Mouse (Mus musculus) CH12.LX (cell line): ENCODE measurements at regions not wholly inside any gene's neighbourhood (a gene's known extent, or its start where the extent isn't known, plus 50 kb on each side); places are given as distances from the start of the nearest gene placed in this dataset.

ENCODE experiments used
- DNase-seq: peaks from one replicate; pipeline ENCODE4 v3.0.0-alpha.2; 2013; ENCODE audit errors: extremely low read depth
- H3K27ac ChIP-seq: 2 replicates; pipeline ENCODE4 v1.5.1; 2012; ENCODE audit warnings: low read depth, mild to moderate bottlenecking, control low read depth, moderate library complexity; ENCODE audit not compliant: insufficient read depth
- H3K27me3 ChIP-seq: replicated peaks from 2 replicates; pipeline ENCODE3; 2012; ENCODE audit warnings: inconsistent platforms
- H3K36me3 ChIP-seq, 2 experiments: replicated peaks in 1 of 2; 2 replicates each; pipeline versions ENCODE3 to v1.6.1; 2012; ENCODE audit warnings: inconsistent platforms in 1 of 2, low read length in 1 of 2, mild to moderate bottlenecking in 1 of 2, mixed read lengths in 1 of 2, moderate library complexity in 1 of 2; ENCODE audit not compliant: control insufficient read depth in 1 of 2, insufficient read depth in 1 of 2
- H3K4me1 ChIP-seq, 2 experiments: 2 replicates each; pipeline ENCODE4 v1.6.1; 2012; ENCODE audit warnings: inconsistent platforms in 1 of 2, moderate library complexity in 1 of 2; ENCODE audit not compliant: insufficient read depth in 2 of 2, control insufficient read depth in 1 of 2
- H3K4me2 ChIP-seq: 2 replicates; pipeline ENCODE4 v1.6.1; 2012; ENCODE audit warnings: low read depth, mild to moderate bottlenecking, control low read depth; ENCODE audit not compliant: poor library complexity, insufficient read depth, severe bottlenecking
- H3K4me3 ChIP-seq, 3 experiments: fragments of 150-350 bp in 1 of 3; sonication (generic) in 1 of 3; replicated peaks in 1 of 3; 2 replicates each; pipeline versions ENCODE3 to v1.5.1; 2011 to 2012; ENCODE audit warnings: low read depth in 2 of 3, low read length in 2 of 3, mild to moderate bottlenecking in 2 of 3, moderate library complexity in 2 of 3, control low read depth in 1 of 3, improper control_type of control experiment in 1 of 3, inconsistent platforms in 1 of 3, mixed read lengths in 1 of 3; ENCODE audit not compliant: poor library complexity in 1 of 3
- H3K79me2 ChIP-seq: replicated peaks from 2 replicates; pipeline ENCODE4 v1.6.1; 2012; ENCODE audit warnings: mild to moderate bottlenecking, moderate library complexity; ENCODE audit not compliant: control insufficient read depth, poor library complexity, insufficient read depth, severe bottlenecking; ENCODE audit errors: extremely low read depth
- H3K9ac ChIP-seq: 2 replicates; pipeline ENCODE4 v1.6.1; 2012; ENCODE audit warnings: low read depth, mild to moderate bottlenecking, control low read depth, moderate library complexity; ENCODE audit not compliant: insufficient read depth
- H3K9me3 ChIP-seq: replicated peaks from 2 replicates; pipeline ENCODE3; 2012; ENCODE audit warnings: low read length, inconsistent platforms, mixed read lengths
- CTCF ChIP-seq, 2 experiments: IDR thresholded peaks in 1 of 2; conservative IDR thresholded peaks in 1 of 2; 2 replicates each; pipeline ENCODE4 v1.5.1; 2011 to 2012; ENCODE audit warnings: low read depth in 2 of 2, low read length in 2 of 2, improper control_type of control experiment in 1 of 2, inconsistent platforms in 1 of 2, mild to moderate bottlenecking in 1 of 2, moderate library complexity in 1 of 2
- E2F4 ChIP-seq: IDR thresholded peaks from 2 replicates; pipeline ENCODE4 v1.6.1; 2011; ENCODE audit warnings: low read depth, low read length, improper control_type of control experiment; ENCODE audit not compliant: insufficient replicate concordance
- ELF1 ChIP-seq: IDR thresholded peaks from 2 replicates; pipeline ENCODE4 v1.6.1; 2014; ENCODE audit warnings: low read depth, mild to moderate bottlenecking, inconsistent platforms, low read length, improper control_type of control experiment
- EP300 ChIP-seq: IDR thresholded peaks from 2 replicates; pipeline ENCODE4 v1.6.1; 2011; ENCODE audit warnings: low read length, improper control_type of control experiment
- GABPA ChIP-seq: IDR thresholded peaks from 2 replicates; pipeline ENCODE4 v1.6.1; 2012; ENCODE audit warnings: low read depth, low read length, improper control_type of control experiment, inconsistent platforms; ENCODE audit not compliant: insufficient replicate concordance
- HCFC1 ChIP-seq: IDR thresholded peaks from 2 replicates; pipeline ENCODE4 v1.6.1; 2012; ENCODE audit warnings: low read depth, mild to moderate bottlenecking, inconsistent platforms, low read length, improper control_type of control experiment
- JUN ChIP-seq: IDR thresholded peaks from 2 replicates; pipeline ENCODE4 v1.6.1; 2011; ENCODE audit warnings: low read depth, mild to moderate bottlenecking, low read length, improper control_type of control experiment, moderate library complexity; ENCODE audit not compliant: insufficient read depth
- KAT2A ChIP-seq: IDR thresholded peaks from 2 replicates; pipeline ENCODE4 v1.6.1; 2012; ENCODE audit warnings: low read length, improper control_type of control experiment, inconsistent platforms; ENCODE audit not compliant: insufficient replicate concordance
- MAX ChIP-seq: IDR thresholded peaks from 2 replicates; pipeline ENCODE4 v1.6.1; 2011; ENCODE audit warnings: low read length, improper control_type of control experiment
- MAZ ChIP-seq: IDR thresholded peaks from 2 replicates; pipeline ENCODE4 v1.6.1; 2012; ENCODE audit warnings: low read depth, mild to moderate bottlenecking, inconsistent platforms, low read length, improper control_type of control experiment, moderate library complexity
- MEF2A ChIP-seq: IDR thresholded peaks from 2 replicates; pipeline ENCODE4 v1.6.1; 2014; ENCODE audit warnings: low read depth, mild to moderate bottlenecking, inconsistent platforms, low read length, improper control_type of control experiment, borderline replicate concordance
- MXI1 ChIP-seq: IDR thresholded peaks from 2 replicates; pipeline ENCODE4 v1.6.1; 2011; ENCODE audit warnings: mild to moderate bottlenecking, low read depth, low read length, improper control_type of control experiment
- MYC ChIP-seq: IDR thresholded peaks from 2 replicates; pipeline ENCODE4 v1.6.1; 2011; ENCODE audit warnings: low read depth, mild to moderate bottlenecking, improper control_type of control experiment, low read length
- PAX5 ChIP-seq: IDR thresholded peaks from 2 replicates; pipeline ENCODE4 v1.6.1; 2012; ENCODE audit warnings: low read length, inconsistent platforms, mixed read lengths
- RAD21 ChIP-seq: IDR thresholded peaks from 2 replicates; pipeline ENCODE4 v1.6.1; 2011; ENCODE audit warnings: low read depth, mild to moderate bottlenecking, low read length, improper control_type of control experiment, moderate library complexity
- RCOR1 ChIP-seq: conservative IDR thresholded peaks from 2 replicates; pipeline ENCODE4 v1.6.1; 2012; ENCODE audit warnings: low read depth, mild to moderate bottlenecking, inconsistent platforms, low read length, improper control_type of control experiment
- TBP ChIP-seq: conservative IDR thresholded peaks from 2 replicates; pipeline ENCODE4 v1.6.1; 2011; ENCODE audit warnings: low read depth, low read length, improper control_type of control experiment
- TCF12 ChIP-seq: IDR thresholded peaks from 2 replicates; pipeline ENCODE4 v1.6.1; 2014; ENCODE audit warnings: low read depth, mild to moderate bottlenecking, inconsistent platforms, low read length, improper control_type of control experiment
- UBTF ChIP-seq: IDR thresholded peaks from 2 replicates; pipeline ENCODE4 v1.6.1; 2012; ENCODE audit warnings: low read depth, mild to moderate bottlenecking, inconsistent platforms, low read length, improper control_type of control experiment, moderate library complexity
- USF1 ChIP-seq: IDR thresholded peaks from 2 replicates; pipeline ENCODE4 v1.6.1; 2014; ENCODE audit warnings: low read depth, mild to moderate bottlenecking, inconsistent platforms, low read length, improper control_type of control experiment
- USF2 ChIP-seq: conservative IDR thresholded peaks from 2 replicates; pipeline ENCODE4 v1.6.1; 2011; ENCODE audit warnings: low read depth, low read length, improper control_type of control experiment
- ZKSCAN1 ChIP-seq: IDR thresholded peaks from 2 replicates; pipeline ENCODE4 v1.6.1; 2012; ENCODE audit warnings: low read depth, inconsistent platforms, low read length, improper control_type of control experiment, borderline replicate concordance
- ZMIZ1 ChIP-seq: IDR thresholded peaks from 2 replicates; pipeline ENCODE4 v1.6.1; 2012; ENCODE audit warnings: low read depth, mild to moderate bottlenecking, inconsistent platforms, low read length, improper control_type of control experiment
- ZNF384 ChIP-seq: IDR thresholded peaks from 2 replicates; pipeline ENCODE4 v1.6.1; 2012; ENCODE audit warnings: low read depth, low read length, improper control_type of control experiment, inconsistent platforms
- dilution Hi-C: fragments of 300-500 bp; cut with MboI; formaldehyde crosslinking; loops from 2 replicates; pipeline ENCODE4 v1.14.3; 2020; ENCODE audit warnings: low sequenced_read_pairs; ENCODE audit not compliant: extremely low pct_unique_long_range_greater_than_20kb, extremely low pct_ligation_motif_present
- in situ Hi-C: fragments of 300-500 bp; cut with MboI; formaldehyde crosslinking; loops from 3 replicates; pipeline ENCODE4 v1.14.3; 2019; ENCODE audit warnings: low sequenced_read_pairs, low pct_ligation_motif_present, low pct_unique_long_range_greater_than_20kb, mixed read lengths

- H3K36me3 ChIP-seq: no peaks in the 10 kb centered on the region
- DNase-seq: no peak
Observed at GRCm38 (mm10) chr11:7502045-7502444, 288.3 kb upstream of the Igfbp3 start.

GRCm38 (mm10) chr11:7497803-7498202 is 284.1 kb upstream of the Igfbp3 start:
- dilution Hi-C loops: no loop called here
- Histone ChIP-seq H3K9ac (no peak overlapping the region), H3K27me3 (no peaks in the 10 kb centered on the region), H3K27ac (no peak overlapping the region), H3K4me3 (no peak overlapping the region), H3K36me3 (no peaks in the 10 kb centered on the region), H3K9me3 (peaks cover 54% of the 10 kb centered on the region), H3K4me1 (no peaks in the 10 kb centered on the region), H3K79me2 (no peaks in the 10 kb centered on the region), H3K4me2 (no peak overlapping the region)
- in situ Hi-C loops: no loop called here
- TF ChIP-seq ZNF384: no peak
- no peak for TF ChIP-seq CTCF (conservative IDR thresholded peaks at IDR 0.05 in 1 of 2, IDR thresholded peaks at IDR 0.05 in 1 of 2; ENCODE audit: low read depth in 2 of 2, low read length in 2 of 2)
- no peak for TF ChIP-seq MEF2A
- TF ChIP-seq ELF1: no peak
- TF ChIP-seq TBP: no peak
- no peak for TF ChIP-seq TCF12
- no peak for TF ChIP-seq USF2
- no peak for TF ChIP-seq HCFC1
- TF ChIP-seq PAX5: no peak
- TF ChIP-seq MAZ: no peak
- TF ChIP-seq KAT2A: no peak
- TF ChIP-seq MXI1: no peak
- TF ChIP-seq UBTF: no peak
- no peak for TF ChIP-seq E2F4
- no peak for TF ChIP-seq GABPA
- TF ChIP-seq RAD21: no peak
- no peak for TF ChIP-seq RCOR1
- no peak for DNase-seq

More at GRCm38 (mm10) chr11:7502045-7502444, 288.3 kb upstream of the Igfbp3 start:
- H3K4me1 ChIP-seq: no peaks in the 10 kb centered on the region
- no peak overlapping the region for H3K4me3 ChIP-seq
- dilution Hi-C loops (no loop called here), in situ Hi-C loops (no loop called here)
- no peaks in the 10 kb centered on the region for H3K79me2 ChIP-seq
- TF ChIP-seq RCOR1 (no peak), USF1 (no peak), RAD21 (no peak), MYC (no peak), MXI1 (no peak), ZMIZ1 (no peak), UBTF (no peak), MEF2A (no peak), PAX5 (no peak), MAX (no peak), EP300 (no peak), JUN (no peak), ZKSCAN1 (no peak)
- no peak overlapping the region for H3K4me2 ChIP-seq
- no peaks in the 10 kb centered on the region for H3K27me3 ChIP-seq
- no peak overlapping the region for H3K27ac ChIP-seq
- H3K9me3 ChIP-seq: peaks cover 56% of the 10 kb centered on the region
- no peak overlapping the region for H3K9ac ChIP-seq
